Mouse (Mus musculus) intestine, embryonic 16.5 days (tissue): ENCODE measurements at regions not wholly inside any gene's neighbourhood (a gene's known extent, or its start where the extent isn't known, plus 50 kb on each side); places are given as distances from the start of the nearest gene placed in this dataset. TPM values are rescaled to one million over a fixed set of nuclear protein-coding genes. Genes with fewer than 3 reads are reported as not detected.
A peak's percentile ranks its signal among the peaks of the same experiment; 100 is the strongest.

Experiments
- ATAC-seq: fragments of 200-750 bp; cut with Nextera tagmentation; 2 replicates; pipeline ENCODE4 v1.8.0; 2017; ENCODE audit warnings: moderate TSS enrichment, moderate library complexity
- H3K27ac ChIP-seq: fragments of 300-500 bp; sonication (generic); 2 replicates; pipeline ENCODE4 v1.5.1; 2014; ENCODE audit warnings: mild to moderate bottlenecking, low read length
- H3K27me3 ChIP-seq: fragments of 300-500 bp; sonication (generic); replicated peaks from 2 replicates; pipeline ENCODE4 v1.6.1; 2014; ENCODE audit warnings: low read length, control low read depth, mixed read lengths; ENCODE audit not compliant: control insufficient read depth, insufficient read depth
- H3K36me3 ChIP-seq: fragments of 300-500 bp; sonication (generic); 2 replicates; pipeline ENCODE4 v1.6.1; 2014; ENCODE audit warnings: low read length, control low read depth; ENCODE audit not compliant: control insufficient read depth, insufficient read depth
- H3K4me1 ChIP-seq: fragments of 300-500 bp; sonication (generic); 2 replicates; pipeline ENCODE4 v1.6.1; 2014; ENCODE audit warnings: low read length, control low read depth, mixed read lengths; ENCODE audit not compliant: control insufficient read depth, insufficient read depth
- H3K4me2 ChIP-seq: fragments of 300-500 bp; sonication (generic); 2 replicates; pipeline ENCODE4 v1.6.1; 2014; ENCODE audit warnings: low read depth, low read length, control low read depth
- H3K4me3 ChIP-seq: fragments of 300-500 bp; sonication (generic); 2 replicates; pipeline ENCODE4 v1.5.1; 2014; ENCODE audit warnings: mild to moderate bottlenecking, low read length
- H3K9ac ChIP-seq: fragments of 300-500 bp; sonication (generic); 2 replicates; pipeline ENCODE4 v1.6.1; 2014; ENCODE audit warnings: low read depth, low read length
- H3K9me3 ChIP-seq: fragments of 300-500 bp; sonication (generic); 2 replicates; pipeline ENCODE4 v1.6.1; 2016; ENCODE audit warnings: low read length, control low read depth; ENCODE audit not compliant: control insufficient read depth
- WGBS: fragments of 180-500 bp; shearing (Covaris S2); extraction: QIAGEN DNeasy Blood & Tissue Kit; methylation state at CpG from one replicate; pipeline ENCODE4 v1.1.7; 2014; 5-methylcytosine and 5-hydroxymethylcytosine counted together
- microRNA-seq: library from miRNA; unstranded; fragments of <30 nt; microRNA quantifications from one replicate; pipeline ENCODE4, GENCODE M21; 2016

GRCm38 (mm10) chr15:6238133-6238532, 61.5 kb upstream of the Dab2 start:
- Histone ChIP-seq H3K4me3 (no peak overlapping the region), H3K36me3 (no peaks in the 10 kb centered on the region), H3K9me3 (no peaks in the 10 kb centered on the region), H3K4me1 (no peaks in the 10 kb centered on the region; the same call in 1 of the 2 replicates), H3K27me3 (no peaks in the 10 kb centered on the region), H3K27ac (no peak overlapping the region), H3K4me2 (no peak overlapping the region), H3K9ac (no peak overlapping the region)
- WGBS, result 4% methylated on average over 6 of the region's 6 CpGs
- peak; percentile 61 for ATAC-seq

GRCm38 (mm10) chr15:6238755-6239154, 60.8 kb upstream of the Dab2 start:
- no peak overlapping the region for H3K27ac ChIP-seq
- H3K36me3 ChIP-seq, result no peaks in the 10 kb centered on the region
- no peak overlapping the region for H3K4me2 ChIP-seq
- no peaks in the 10 kb centered on the region for H3K9me3 ChIP-seq
- H3K27me3 ChIP-seq, result no peaks in the 10 kb centered on the region
- no peak overlapping the region for H3K4me3 ChIP-seq
- WGBS, result 96% methylated on average over 3 of the region's 3 CpGs
- H3K9ac ChIP-seq, result no peak overlapping the region
- H3K4me1 ChIP-seq, result no peaks in the 10 kb centered on the region; the same call in 1 of the 2 replicates
- ATAC-seq, result no peak

GRCm38 (mm10) chr15:6242132-6242531, 57.5 kb upstream of the Dab2 start:
- Histone ChIP-seq H3K4me2 (no peak overlapping the region), H3K4me1 (no peaks in the 10 kb centered on the region; the same call in 1 of the 2 replicates), H3K27me3 (no peaks in the 10 kb centered on the region), H3K27ac (no peak overlapping the region), H3K9me3 (no peaks in the 10 kb centered on the region), H3K36me3 (no peaks in the 10 kb centered on the region), H3K9ac (no peak overlapping the region), H3K4me3 (no peak overlapping the region)
- ATAC-seq, result no peak
- WGBS, result 65% methylated on average over 4 of the region's 4 CpGs

- H3K4me3 ChIP-seq, result no peak overlapping the region
- no peak overlapping the region for H3K4me2 ChIP-seq
- peak; percentile 87 for ATAC-seq
- H3K36me3 ChIP-seq, result no peaks in the 10 kb centered on the region
- H3K9me3 ChIP-seq, result no peaks in the 10 kb centered on the region
- no peak overlapping the region for H3K9ac ChIP-seq
- WGBS, result 49% methylated on average over 7 of the region's 7 CpGs
- H3K27me3 ChIP-seq, result no peaks in the 10 kb centered on the region
- no peak overlapping the region for H3K27ac ChIP-seq
- H3K4me1 ChIP-seq, result no peaks in the 10 kb centered on the region; the same call in 1 of the 2 replicates
Measured at GRCm38 (mm10) chr15:6244401-6244800, 55.2 kb upstream of the Dab2 start.

GRCm38 (mm10) chr15:6245950-6246894, 53.4 kb upstream of the Dab2 start:
- WGBS, result 64% methylated on average over 9 of the region's 9 CpGs
- no peaks in the 10 kb centered on the region for H3K27me3 ChIP-seq
- H3K9ac ChIP-seq, result no peak overlapping the region
- H3K4me3 ChIP-seq, result no peak overlapping the region
- H3K4me2 ChIP-seq, result no peak overlapping the region
- H3K36me3 ChIP-seq, result no peaks in the 10 kb centered on the region
- no peaks in the 10 kb centered on the region; the same call in 1 of the 2 replicates for H3K4me1 ChIP-seq
- no peak for ATAC-seq
- no peaks in the 10 kb centered on the region for H3K9me3 ChIP-seq
- no peak overlapping the region for H3K27ac ChIP-seq

- Histone ChIP-seq H3K4me1 (no peaks in the 10 kb centered on the region; the same call in 1 of the 2 replicates), H3K4me2 (no peak overlapping the region), H3K36me3 (no peaks in the 10 kb centered on the region), H3K9ac (no peak overlapping the region), H3K27ac (no peak overlapping the region), H3K4me3 (no peak overlapping the region), H3K9me3 (no peaks in the 10 kb centered on the region), H3K27me3 (no peaks in the 10 kb centered on the region)
- 65% methylated on average over 4 of the region's 4 CpGs for WGBS
- no peak for ATAC-seq
Measured at GRCm38 (mm10) chr15:6248470-6248869, 51.1 kb upstream of the Dab2 start.

Small RNA genes lying in the stretch of these regions (microRNA-seq; reads per million reads assigned to microRNA genes)
- gene Gm27760, result not detected
